Mouse (Mus musculus) intestine, embryonic 16.5 days (tissue): ENCODE measurements around the gene Vsig10. TPM values are rescaled to one million over a fixed set of nuclear protein-coding genes. Genes with fewer than 3 reads are reported as not detected.

Source experiments
- ATAC-seq: fragments of 200-750 bp; cut with Nextera tagmentation; 2 replicates; pipeline ENCODE4 v1.8.0; 2017; ENCODE audit warnings: moderate TSS enrichment, moderate library complexity
- H3K27ac ChIP-seq: fragments of 300-500 bp; sonication (generic); 2 replicates; pipeline ENCODE4 v1.5.1; 2014; ENCODE audit warnings: mild to moderate bottlenecking, low read length
- H3K27me3 ChIP-seq: fragments of 300-500 bp; sonication (generic); replicated peaks from 2 replicates; pipeline ENCODE4 v1.6.1; 2014; ENCODE audit warnings: low read length, control low read depth, mixed read lengths; ENCODE audit not compliant: control insufficient read depth, insufficient read depth
- H3K36me3 ChIP-seq: fragments of 300-500 bp; sonication (generic); 2 replicates; pipeline ENCODE4 v1.6.1; 2014; ENCODE audit warnings: low read length, control low read depth; ENCODE audit not compliant: control insufficient read depth, insufficient read depth
- H3K4me1 ChIP-seq: fragments of 300-500 bp; sonication (generic); 2 replicates; pipeline ENCODE4 v1.6.1; 2014; ENCODE audit warnings: low read length, control low read depth, mixed read lengths; ENCODE audit not compliant: control insufficient read depth, insufficient read depth
- H3K4me2 ChIP-seq: fragments of 300-500 bp; sonication (generic); 2 replicates; pipeline ENCODE4 v1.6.1; 2014; ENCODE audit warnings: low read depth, low read length, control low read depth
- H3K4me3 ChIP-seq: fragments of 300-500 bp; sonication (generic); 2 replicates; pipeline ENCODE4 v1.5.1; 2014; ENCODE audit warnings: mild to moderate bottlenecking, low read length
- H3K9ac ChIP-seq: fragments of 300-500 bp; sonication (generic); 2 replicates; pipeline ENCODE4 v1.6.1; 2014; ENCODE audit warnings: low read depth, low read length
- H3K9me3 ChIP-seq: fragments of 300-500 bp; sonication (generic); 2 replicates; pipeline ENCODE4 v1.6.1; 2016; ENCODE audit warnings: low read length, control low read depth; ENCODE audit not compliant: control insufficient read depth
- WGBS: fragments of 180-500 bp; shearing (Covaris S2); extraction: QIAGEN DNeasy Blood & Tissue Kit; methylation state at CpG from one replicate; pipeline ENCODE4 v1.1.7; 2014; 5-methylcytosine and 5-hydroxymethylcytosine counted together
- polyA plus RNA-seq: library from polyadenylated mRNA; unstranded; fragments of >200 nt; fragmentation: Nextera tagmentation; extraction: Ambion mirVana; gene quantifications from 2 replicates; pipeline ENCODE4 v1.2.1, GENCODE M21; 2015

The Vsig10 gene
- polyA plus RNA-seq, 1 experiment from 2014 or later, result 18.6 TPM

- H3K4me2 ChIP-seq, result no peak overlapping the region
- no peak overlapping the region for H3K9ac ChIP-seq
- H3K4me1 ChIP-seq, result peaks cover 35% of the 10 kb centered on the region
- H3K9me3 ChIP-seq, result no peaks in the 10 kb centered on the region
- WGBS, result 79% methylated on average over 9 of the region's 9 CpGs
- no peaks in the 10 kb centered on the region for H3K27me3 ChIP-seq
- H3K36me3 ChIP-seq, result 0 out of 2 replicates have a peak, but pooled peaks cover 9% of the 10 kb centered on the region
- no peak overlapping the region for H3K27ac ChIP-seq
- no peak for ATAC-seq
- no peak overlapping the region for H3K4me3 ChIP-seq
Measured at GRCm38 (mm10) chr5:117284029-117284428, 34.9 kb upstream of the Vsig10 start.

- Histone ChIP-seq H3K27ac (no peak overlapping the region), H3K36me3 (0 out of 2 replicates have a peak, but pooled peaks cover 9% of the 10 kb centered on the region), H3K27me3 (no peaks in the 10 kb centered on the region), H3K9ac (no peak overlapping the region), H3K4me3 (no peak overlapping the region), H3K4me1 (peaks cover 29% of the 10 kb centered on the region), H3K9me3 (no peaks in the 10 kb centered on the region), H3K4me2 (no peak overlapping the region)
- 63% methylated on average over 7 of the region's 7 CpGs for WGBS
- no peak for ATAC-seq
Measured at GRCm38 (mm10) chr5:117284682-117285081, 34.2 kb upstream of the Vsig10 start.

- Histone ChIP-seq H3K36me3 (0 out of 2 replicates have a peak, but pooled peaks cover 9% of the 10 kb centered on the region), H3K9me3 (no peaks in the 10 kb centered on the region), H3K4me1 (peaks cover 23% of the 10 kb centered on the region), H3K4me2 (no peak overlapping the region), H3K27ac (no peak overlapping the region), H3K9ac (0 out of 2 replicates have a peak overlapping the region, but pooled peaks have one; percentile 10), H3K27me3 (no peaks in the 10 kb centered on the region), H3K4me3 (no peak overlapping the region)
- ATAC-seq, result no peak
- WGBS, result 81% methylated on average over 4 of the region's 4 CpGs
Measured at GRCm38 (mm10) chr5:117285266-117285665, 33.6 kb upstream of the Vsig10 start.

GRCm38 (mm10) chr5:117286286-117286685, 32.6 kb upstream of the Vsig10 start:
- no peak for ATAC-seq

GRCm38 (mm10) chr5:117286831-117287822, 31.8 kb upstream of the Vsig10 start, which contains the start of gene Pebp1:
Pebp1 (minus strand) TSS chr5:117287625.
- WGBS, result under 1% methylated on average over 62 of the region's 77 CpGs
- H3K4me2 ChIP-seq, result peak within 1 kb of the TSS; percentile 63
- ATAC-seq, result peak; percentile 99
- H3K4me1 ChIP-seq, result peaks cover 18% of the 10 kb centered on the region
- H3K27me3 ChIP-seq, result no peaks in the 10 kb centered on the region
- H3K36me3 ChIP-seq, result 0 out of 2 replicates have a peak, but pooled peaks cover 7% of the 10 kb centered on the region
- H3K9me3 ChIP-seq, result no peaks in the 10 kb centered on the region
- peak within 1 kb of the TSS; percentile 92 for H3K9ac ChIP-seq
- H3K4me3 ChIP-seq, result peak within 1 kb of the TSS; percentile 86
- H3K27ac ChIP-seq, result peak within 1 kb of the TSS; percentile 63

More at GRCm38 (mm10) chr5:117286286-117286685, 32.6 kb upstream of the Vsig10 start:
- no peak overlapping the region for H3K27ac ChIP-seq
- 0 out of 2 replicates have a peak, but pooled peaks cover 8% of the 10 kb centered on the region for H3K36me3 ChIP-seq
- H3K4me1 ChIP-seq, result peaks cover 18% of the 10 kb centered on the region
- peak overlapping the region; percentile 63 for H3K4me2 ChIP-seq
- H3K27me3 ChIP-seq, result no peaks in the 10 kb centered on the region
- H3K4me3 ChIP-seq, result peak overlapping the region; percentile 86
- peak overlapping the region; percentile 92 for H3K9ac ChIP-seq
- 42% methylated on average over 3 of the region's 3 CpGs for WGBS
- no peaks in the 10 kb centered on the region for H3K9me3 ChIP-seq

GRCm38 (mm10) chr5:117289646-117290045, 29.2 kb upstream of the Vsig10 start:
- Histone ChIP-seq H3K4me2 (no peak overlapping the region), H3K4me3 (no peak overlapping the region), H3K27ac (no peak overlapping the region), H3K4me1 (peaks cover 18% of the 10 kb centered on the region), H3K9me3 (no peaks in the 10 kb centered on the region), H3K9ac (no peak overlapping the region), H3K27me3 (no peaks in the 10 kb centered on the region), H3K36me3 (0 out of 2 replicates have a peak, but pooled peaks cover 2% of the 10 kb centered on the region)
- no peak for ATAC-seq

GRCm38 (mm10) chr5:117290081-117290480, 28.8 kb upstream of the Vsig10 start:
- Histone ChIP-seq H3K9ac (no peak overlapping the region), H3K4me3 (no peak overlapping the region), H3K27me3 (no peaks in the 10 kb centered on the region), H3K4me2 (no peak overlapping the region), H3K36me3 (no peaks in the 10 kb centered on the region), H3K9me3 (no peaks in the 10 kb centered on the region), H3K27ac (no peak overlapping the region), H3K4me1 (peaks cover 15% of the 10 kb centered on the region)
- WGBS, result 94% methylated on average over 2 of the region's 2 CpGs
- ATAC-seq, result no peak

GRCm38 (mm10) chr5:117291312-117291711, 27.6 kb upstream of the Vsig10 start:
- H3K4me3 ChIP-seq, result no peak overlapping the region
- peaks cover 6% of the 10 kb centered on the region; the same call in 1 of the 2 replicates for H3K4me1 ChIP-seq
- 83% methylated on average over 3 of the region's 3 CpGs for WGBS

GRCm38 (mm10) chr5:117292547-117292946, 26.3 kb upstream of the Vsig10 start:
- Histone ChIP-seq H3K4me2 (no peak overlapping the region), H3K9me3 (no peaks in the 10 kb centered on the region), H3K27ac (no peak overlapping the region), H3K4me1 (peaks cover 5% of the 10 kb centered on the region; the same call in 1 of the 2 replicates), H3K27me3 (no peaks in the 10 kb centered on the region), H3K4me3 (no peak overlapping the region), H3K36me3 (no peaks in the 10 kb centered on the region), H3K9ac (no peak overlapping the region)
- WGBS, result 68% methylated on average over 6 of the region's 6 CpGs
- 0 out of 2 replicates have a peak, but pooled peaks have one; percentile 14 for ATAC-seq

More at GRCm38 (mm10) chr5:117291312-117291711, 27.6 kb upstream of the Vsig10 start:
- Histone ChIP-seq H3K27ac (no peak overlapping the region), H3K9ac (no peak overlapping the region), H3K9me3 (no peaks in the 10 kb centered on the region), H3K4me2 (no peak overlapping the region), H3K27me3 (no peaks in the 10 kb centered on the region), H3K36me3 (no peaks in the 10 kb centered on the region)
- no peak for ATAC-seq
